17 mouse cellular contexts compared by ENCODE assay signal in the genomic region with DNA sequence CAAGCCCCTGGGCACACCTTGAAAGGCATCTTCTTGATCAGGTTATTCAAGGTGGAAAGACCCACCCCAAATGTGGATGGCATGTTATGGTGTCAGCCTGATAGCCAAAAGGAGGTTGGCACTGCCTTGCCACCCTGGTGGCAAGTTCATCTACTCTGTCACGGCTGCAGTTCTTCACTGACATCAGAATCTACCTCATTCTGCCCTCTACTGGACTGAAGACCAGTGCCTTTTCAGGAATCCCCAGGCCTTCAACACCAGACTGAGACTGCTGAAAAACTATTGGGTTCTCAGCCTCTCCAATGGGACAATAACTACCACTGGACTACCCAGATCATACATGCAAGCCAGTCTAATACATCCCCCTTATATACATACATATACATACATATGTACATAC. TPM values are rescaled to one million over a fixed set of nuclear protein-coding genes. Genes with fewer than 3 reads are reported as not detected.
A peak's percentile ranks its signal among the peaks of the same experiment; 100 is the strongest.
DNase-seq lines count a peak whose midpoint lies in the region; ATAC-seq and TF ChIP-seq lines count a peak whose summit lies in the region.
"Had no signal": no experiment of that assay in that cellular context is flagged by ENCODE, and none has a peak within 500 bp of the region (broad histone marks: within the 10 kb centered on the region; RNA-seq: fewer than 3 reads in every experiment).

No protein-coding gene starts in this region.

- H3K4me1 ChIP-seq in kidney, adult 2 months (ENCODE audit: control insufficient read depth, insufficient read depth, low read length), result no peaks in the 10 kb centered on the region
- no peaks in the 10 kb centered on the region for H3K4me1 ChIP-seq in kidney, embryonic 15.5 days
- H3K4me1 ChIP-seq in stomach, postnatal 0 days (replicated peaks; ENCODE audit: control insufficient read depth, insufficient read depth), result no peaks in the 10 kb centered on the region
- H3K4me1 ChIP-seq: embryonic facial prominence, embryonic 12.5 days; midbrain, embryonic 15.5 days had no signal

- no peak for TF ChIP-seq EP300 in stomach, postnatal 0 days (optimal IDR thresholded peaks at IDR 0.05)

- H3K9ac ChIP-seq in kidney, embryonic 15.5 days, result no peak overlapping the region
- H3K9ac ChIP-seq in stomach, postnatal 0 days (ENCODE audit: low read length), result no peak overlapping the region
- H3K9ac ChIP-seq: embryonic facial prominence, embryonic 12.5 days; hindbrain, embryonic 13.5 days; midbrain, embryonic 15.5 days; neural tube, embryonic 12.5 days had no signal

- H3K27me3 ChIP-seq in kidney, adult 2 months (replicated peaks; ENCODE audit: control insufficient read depth, insufficient read depth, low read length), result no peaks in the 10 kb centered on the region
- no peaks in the 10 kb centered on the region for H3K27me3 ChIP-seq in kidney, embryonic 15.5 days
- no peaks in the 10 kb centered on the region for H3K27me3 ChIP-seq in stomach, postnatal 0 days (ENCODE audit: control insufficient read depth, insufficient read depth, low read length)
- H3K27me3 ChIP-seq: embryonic facial prominence, embryonic 12.5 days; hindbrain, embryonic 13.5 days; midbrain, embryonic 15.5 days; neural tube, embryonic 12.5 days had no signal

- no peaks in the 10 kb centered on the region for H3K9me3 ChIP-seq in kidney, embryonic 15.5 days (replicated peaks)
- H3K9me3 ChIP-seq in stomach, postnatal 0 days (ENCODE audit: control insufficient read depth, low read length), result no peaks in the 10 kb centered on the region
- H3K9me3 ChIP-seq: embryonic facial prominence, embryonic 12.5 days; hindbrain, embryonic 13.5 days; midbrain, embryonic 15.5 days; neural tube, embryonic 12.5 days had no signal

- no peak overlapping the region for H3K4me2 ChIP-seq in kidney, embryonic 15.5 days
- H3K4me2 ChIP-seq in stomach, postnatal 0 days (replicated peaks; ENCODE audit: low read depth), result no peak overlapping the region
- H3K4me2 ChIP-seq: embryonic facial prominence, embryonic 12.5 days; hindbrain, embryonic 13.5 days; midbrain, embryonic 15.5 days; neural tube, embryonic 12.5 days had no signal

- TF ChIP-seq POLR2A in kidney, adult 2 months (IDR thresholded peaks at IDR 0.05; ENCODE audit: low read depth, low read length), result no peak

- no peak overlapping the region for H3K27ac ChIP-seq in kidney, adult 2 months (ENCODE audit: insufficient read depth, low read depth, low read length)
- no peak overlapping the region for H3K27ac ChIP-seq in kidney, embryonic 15.5 days
- H3K27ac ChIP-seq in stomach, postnatal 0 days (replicated peaks), result no peak overlapping the region
- H3K27ac ChIP-seq: embryonic facial prominence, embryonic 12.5 days; hindbrain, embryonic 13.5 days; midbrain, embryonic 15.5 days; neural tube, embryonic 12.5 days had no signal

- H3K36me3 ChIP-seq in kidney, adult 2 months (ENCODE audit: control insufficient read depth, insufficient read depth, low read length), result no peaks in the 10 kb centered on the region; the same call in 1 of the 2 replicates
- H3K36me3 ChIP-seq in kidney, embryonic 15.5 days, result peaks cover 6% of the 10 kb centered on the region; the same call in 1 of the 2 replicates
- no peaks in the 10 kb centered on the region for H3K36me3 ChIP-seq in stomach, postnatal 0 days (ENCODE audit: control insufficient read depth, insufficient read depth, low read length)
- H3K36me3 ChIP-seq: embryonic facial prominence, embryonic 12.5 days; midbrain, embryonic 15.5 days had no signal

- peak; percentile 30; the same call in 1 of the 2 replicates for TF ChIP-seq CTCF in kidney, adult 2 months (conservative IDR thresholded peaks at IDR 0.05; ENCODE audit: insufficient read depth, insufficient read length, low read depth, low read length)
- TF ChIP-seq CTCF in stomach, postnatal 0 days (IDR thresholded peaks at IDR 0.05; ENCODE audit: low read depth), result peak; percentile 38

- peak; percentile 5 for DNase-seq in CD4-positive, CD25-positive, alpha-beta regulatory T cell, adult 2 months (ENCODE audit: low read depth, low spot score)
- no peak for DNase-seq in kidney, adult 2 months
- DNase-seq in lung, postnatal 36 days, result peak; percentile 29
- no peak for DNase-seq in lung, postnatal 4 days
- no peak for DNase-seq in stomach, postnatal 0 days (ENCODE audit: low spot score)
- DNase-seq in thymus, postnatal 0 days (ENCODE audit: low spot score), result no peak
- DNase-seq: adrenal gland, adult 2 months; cerebellum, adult 11 months; kidney, adult 8-10 months; right cerebral cortex, postnatal 4 days; thymus, adult 2 months had no signal

- no peak for ATAC-seq in CD4-positive, CD25-positive, alpha-beta regulatory T cell, adult 4 months
- no peak for ATAC-seq in kidney, embryonic 15.5 days (replicated peaks; ENCODE audit: low FRiP score)
- no peak for ATAC-seq in stomach, postnatal 0 days (ENCODE audit: low FRiP score, low TSS enrichment)
- ATAC-seq: midbrain, embryonic 15.5 days had no signal

- H3K4me3 ChIP-seq in kidney, adult 2 months (ENCODE audit: insufficient read depth, low read depth, low read length), result no peak overlapping the region
- H3K4me3 ChIP-seq in kidney, embryonic 15.5 days (replicated peaks), result no peak overlapping the region
- no peak overlapping the region for H3K4me3 ChIP-seq in stomach, postnatal 0 days (ENCODE audit: low read depth, low read length)
- H3K4me3 ChIP-seq: embryonic facial prominence, embryonic 12.5 days; hindbrain, embryonic 13.5 days; midbrain, embryonic 15.5 days; neural tube, embryonic 12.5 days had no signal

- 57% methylated on average over 1 of the region's 1 CpGs for WGBS in kidney, adult 2 months
- 71% methylated on average over 1 of the region's 1 CpGs for WGBS in kidney, embryonic 15.5 days
- 61% methylated on average over 1 of the region's 1 CpGs for WGBS in stomach, postnatal 0 days

RNA-seq across cellular contexts. Expression of a gene that starts 27.9 kb away (rescaled TPM):
- 10 to 100 TPM; 53.5 to 68.9 TPM for polyA plus RNA-seq in CD4-positive, CD25-positive, alpha-beta regulatory T cell, adult 4 months (2017; shearing (Covaris generic))
- polyA plus RNA-seq in kidney, adult 2 months (2012; rRNA removed), result 9.8 and 11.4 TPM in 2 replicates
- polyA plus RNA-seq in kidney, embryonic 15.5 days (2015; fragmentation: Nextera tagmentation; extraction: Ambion mirVana), result 37.6 and 41.2 TPM in 2 replicates
- polyA plus RNA-seq in stomach, postnatal 0 days (2015; fragmentation: Nextera tagmentation; extraction: Ambion mirVana), result 23.6 and 24.0 TPM in 2 replicates
- 33.1 and 35.1 TPM in 2 replicates for polyA plus RNA-seq in thymus, postnatal 0 days (2015; fragmentation: Nextera tagmentation; extraction: Ambion mirVana)

RNA-seq across cellular contexts. Expression of a gene that starts 27.9 kb away (rescaled TPM):
- polyA plus RNA-seq in CD4-positive, CD25-positive, alpha-beta regulatory T cell, adult 4 months (2017; shearing (Covaris generic)), result 10 to 100 TPM; 38.3 to 60.7 TPM
- 10.1 and 10.7 TPM in 2 replicates for polyA plus RNA-seq in kidney, adult 2 months (2012; rRNA removed)
- 28.9 and 31.5 TPM in 2 replicates for polyA plus RNA-seq in kidney, embryonic 15.5 days (2015; fragmentation: Nextera tagmentation; extraction: Ambion mirVana)
- 15.1 and 16.0 TPM in 2 replicates for polyA plus RNA-seq in stomach, postnatal 0 days (2015; fragmentation: Nextera tagmentation; extraction: Ambion mirVana)
- polyA plus RNA-seq in thymus, postnatal 0 days (2015; fragmentation: Nextera tagmentation; extraction: Ambion mirVana), result 34.7 and 39.2 TPM in 2 replicates

RNA-seq across cellular contexts. Expression of a gene that starts 28.9 kb away (rescaled TPM):
- polyA plus RNA-seq in CD4-positive, CD25-positive, alpha-beta regulatory T cell, adult 4 months (2017; shearing (Covaris generic)), result 10 to 100 TPM; 26.3 to 55.3 TPM
- polyA plus RNA-seq in kidney, adult 2 months (2012; rRNA removed), result 37.0 and 39.1 TPM in 2 replicates
- polyA plus RNA-seq in kidney, embryonic 15.5 days (2015; fragmentation: Nextera tagmentation; extraction: Ambion mirVana), result 47.3 and 50.7 TPM in 2 replicates
- polyA plus RNA-seq in stomach, postnatal 0 days (2015; fragmentation: Nextera tagmentation; extraction: Ambion mirVana), result 28.9 and 29.9 TPM in 2 replicates
- polyA plus RNA-seq in thymus, postnatal 0 days (2015; fragmentation: Nextera tagmentation; extraction: Ambion mirVana), result 28.7 and 35.7 TPM in 2 replicates

RNA-seq across cellular contexts. Expression of a gene that starts 39.6 kb away (rescaled TPM):
- 1 to 10 TPM; 4.1 to 7.2 TPM for polyA plus RNA-seq in CD4-positive, CD25-positive, alpha-beta regulatory T cell, adult 4 months (2017; shearing (Covaris generic))
- 8.1 and 11.2 TPM in 2 replicates for polyA plus RNA-seq in kidney, adult 2 months (2012; rRNA removed)
- 11.9 and 12.1 TPM in 2 replicates for polyA plus RNA-seq in kidney, embryonic 15.5 days (2015; fragmentation: Nextera tagmentation; extraction: Ambion mirVana)
- polyA plus RNA-seq in stomach, postnatal 0 days (2015; fragmentation: Nextera tagmentation; extraction: Ambion mirVana), result 12.6 and 13.9 TPM in 2 replicates
- polyA plus RNA-seq in thymus, postnatal 0 days (2015; fragmentation: Nextera tagmentation; extraction: Ambion mirVana), result 2.9 and 3.1 TPM in 2 replicates

RNA-seq across cellular contexts. Expression of a gene that starts 39.8 kb away (rescaled TPM):
- 100 to 1,000 TPM in 1 of 2 experiments, 10 to 100 TPM in 1; 90.5 to 119 TPM for polyA plus RNA-seq in CD4-positive, CD25-positive, alpha-beta regulatory T cell, adult 4 months (2017; shearing (Covaris generic))
- 84.9 and 85.9 TPM in 2 replicates for polyA plus RNA-seq in kidney, adult 2 months (2012; rRNA removed)
- polyA plus RNA-seq in kidney, embryonic 15.5 days (2015; fragmentation: Nextera tagmentation; extraction: Ambion mirVana), result 117 and 123 TPM in 2 replicates
- 115 and 129 TPM in 2 replicates for polyA plus RNA-seq in stomach, postnatal 0 days (2015; fragmentation: Nextera tagmentation; extraction: Ambion mirVana)
- 93.5 and 101 TPM in 2 replicates for polyA plus RNA-seq in thymus, postnatal 0 days (2015; fragmentation: Nextera tagmentation; extraction: Ambion mirVana)

Comparison
In these comparisons a context has a peak if more than half of its experiments do, and no peak if none do; other contexts are left out.
1. DNase-seq: peak in CD4-positive, CD25-positive, alpha-beta regulatory T cell, adult 2 months (single experiment) and lung, postnatal 36 days (single experiment); none in kidney, adult 2 months (single experiment), lung, postnatal 4 days (0 of 2), stomach, postnatal 0 days (single experiment) and thymus, postnatal 0 days (single experiment).